Mouse (Mus musculus) gastrocnemius, adult 2 months (tissue): ENCODE results near the gene Mpc1. TPM values are rescaled to one million over a fixed set of nuclear protein-coding genes. Genes with fewer than 3 reads are reported as not detected.

Experiments
- DNase-seq: peaks from one replicate; pipeline ENCODE4 v3.0.0; 2022
- H3K27ac ChIP-seq: fragments of 200-600 bp; 2 replicates; pipeline ENCODE4 v1.8.1; 2022; ENCODE audit warnings: mild to moderate bottlenecking
- H3K4me3 ChIP-seq: fragments of 200-600 bp; 2 replicates; pipeline ENCODE4 v1.8.1; 2022; ENCODE audit warnings: mild to moderate bottlenecking, moderate library complexity
- CTCF ChIP-seq: fragments of 200-600 bp; IDR thresholded peaks from 2 replicates; pipeline ENCODE4 v1.8.1; 2022; ENCODE audit warnings: antibody characterized with exemption, mild to moderate bottlenecking, moderate library complexity
- intact Hi-C: fragments of 180-260 bp; cut with DNase I; formaldehyde crosslinking; loops from one replicate; pipeline ENCODE4 v1.15.1; 2025
- long read RNA-seq, 2 experiments: library from polyadenylated mRNA; stranded (forward); transcript quantifications; one replicate each; pipeline ENCODE4 v2.0.0; 2021
- total RNA-seq, 2 experiments: library from RNA; stranded (reverse); gene quantifications; 2 replicates each; pipeline ENCODE4 v1.2.3; 2021

Mpc1 gene
- 100 to 1,000 TPM; 440 to 533 TPM for total RNA-seq
- long read RNA-seq, experiment 1, transcript Mpc1-202 (5 exons, 555 nt): major isoform, 7 of 385 reads
- long read RNA-seq, experiment 1, partial matches to known transcripts: 0 of 385 reads
- long read RNA-seq, experiment 1, other reads (novel, unspliced or antisense): 378 of 385 reads
- long read RNA-seq, experiment 2, transcript Mpc1-202 (5 exons, 555 nt): major isoform, 8 of 485 reads
- long read RNA-seq, experiment 2, partial matches to known transcripts: 0 of 485 reads
- long read RNA-seq, experiment 2, other reads (novel, unspliced or antisense): 476 of 485 reads

GRCm38 (mm10) chr17:8282821-8283525 lies at the start of gene Mpc1:
Mpc1 (plus strand) TSS chr17:8282904.
- intact Hi-C loops: loop anchor here (5.0 kb wide), 1 partner anchor 224 kb away; no protein-coding TSS in a partner anchor
- no peak for TF ChIP-seq CTCF
- Histone ChIP-seq H3K4me3 (peak within 1 kb of the TSS; percentile 87), H3K27ac (peak within 1 kb of the TSS; percentile 99)
- DNase-seq: peak; percentile 93

GRCm38 (mm10) chr17:8233618-8234214 lies 49.0 kb upstream of the Mpc1 start:
- intact Hi-C loops: no loop called here
- no peak for DNase-seq
- no peak for TF ChIP-seq CTCF

GRCm38 (mm10) chr17:8234537-8234936 lies 48.2 kb upstream of the Mpc1 start:
- intact Hi-C loops: no loop called here
- TF ChIP-seq CTCF: no peak
- Histone ChIP-seq H3K4me3 (no peak overlapping the region), H3K27ac (peak overlapping the region; percentile 65; the same call in 1 of the 2 replicates)
- DNase-seq: no peak

More at GRCm38 (mm10) chr17:8233618-8234214, 49.0 kb upstream of the Mpc1 start:
- Histone ChIP-seq H3K27ac (peak overlapping the region; percentile 65), H3K4me3 (no peak overlapping the region)

GRCm38 (mm10) chr17:8235743-8236142 lies 47.0 kb upstream of the Mpc1 start, which contains the start of gene Ccr6:
Ccr6 (plus strand) TSS chr17:8236043.
- intact Hi-C loops: no loop called here
- no peak for TF ChIP-seq CTCF
- DNase-seq: no peak
- Histone ChIP-seq H3K4me3 (no peak within 1 kb of the TSS), H3K27ac (no peak within 1 kb of the TSS)

- intact Hi-C loops: no loop called here
- TF ChIP-seq CTCF: no peak
- no peak overlapping the region for H3K27ac ChIP-seq
- no peak for DNase-seq
- H3K4me3 ChIP-seq: no peak overlapping the region
These were observed 44.5 kb upstream of the Mpc1 start for GRCm38 (mm10) chr17:8238012-8238710.

GRCm38 (mm10) chr17:8239561-8239960 lies 43.1 kb upstream of the Mpc1 start:
- TF ChIP-seq CTCF: no peak
- H3K27ac ChIP-seq: no peak overlapping the region
- intact Hi-C loops: no loop called here
- H3K4me3 ChIP-seq: no peak overlapping the region
- DNase-seq: no peak

- intact Hi-C loops: no loop called here
These were observed 42.2 kb upstream of the Mpc1 start for GRCm38 (mm10) chr17:8240517-8240916.

GRCm38 (mm10) chr17:8241645-8242044 lies 41.1 kb upstream of the Mpc1 start:
- Histone ChIP-seq H3K27ac (no peak overlapping the region), H3K4me3 (no peak overlapping the region)
- intact Hi-C loops: no loop called here
- TF ChIP-seq CTCF: no peak
- DNase-seq: no peak

More at GRCm38 (mm10) chr17:8240517-8240916, 42.2 kb upstream of the Mpc1 start:
- DNase-seq: no peak
- Histone ChIP-seq H3K4me3 (no peak overlapping the region), H3K27ac (no peak overlapping the region)
- no peak for TF ChIP-seq CTCF

GRCm38 (mm10) chr17:8242186-8242585 lies 40.5 kb upstream of the Mpc1 start:
- Histone ChIP-seq H3K4me3 (no peak overlapping the region), H3K27ac (no peak overlapping the region)
- no peak for TF ChIP-seq CTCF
- intact Hi-C loops: no loop called here
- DNase-seq: no peak

GRCm38 (mm10) chr17:8244124-8244523 lies 38.6 kb upstream of the Mpc1 start:
- no peak for DNase-seq
- TF ChIP-seq CTCF: no peak
- Histone ChIP-seq H3K4me3 (no peak overlapping the region), H3K27ac (no peak overlapping the region)
- intact Hi-C loops: no loop called here

GRCm38 (mm10) chr17:8246102-8246754 lies 36.5 kb upstream of the Mpc1 start:
- TF ChIP-seq CTCF: no peak
- H3K27ac ChIP-seq: no peak overlapping the region
- intact Hi-C loops: no loop called here
- no peak for DNase-seq
- H3K4me3 ChIP-seq: no peak overlapping the region

GRCm38 (mm10) chr17:8251704-8252103 lies 31.0 kb upstream of the Mpc1 start:
- Histone ChIP-seq H3K27ac (no peak overlapping the region), H3K4me3 (no peak overlapping the region)
- no peak for DNase-seq
- TF ChIP-seq CTCF: no peak
- intact Hi-C loops: no loop called here
